Mouse (Mus musculus): ENCODE data around the gene Izumo4. TPM values are rescaled to one million over a fixed set of nuclear protein-coding genes. Genes with fewer than 3 reads are reported as not detected.

Izumo4 gene
- total and polyA plus RNA-seq, 3 experiments: 2.7 to 9.6 (median 5.9) TPM

DNA sequence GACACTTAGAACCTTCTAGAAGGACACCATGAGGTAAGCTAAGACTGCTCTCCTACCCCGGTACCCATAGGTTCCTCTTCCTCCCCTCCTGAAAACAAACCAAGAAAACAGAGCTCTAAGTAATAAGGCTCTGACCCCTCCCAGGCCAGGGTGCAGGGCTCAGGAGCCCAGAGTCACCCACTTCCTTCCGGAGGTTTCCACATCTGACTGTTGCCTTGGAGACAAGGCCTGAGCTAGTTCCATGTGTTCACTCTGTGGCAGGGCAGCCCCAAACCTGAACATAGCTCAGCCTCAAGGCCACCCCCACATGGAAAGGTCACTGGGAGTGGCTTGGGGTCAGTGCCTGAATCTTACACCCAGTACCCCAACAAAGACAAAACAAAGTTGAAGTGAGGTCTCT is 6.8 kb upstream of the Izumo4 start:
- peak; percentile 80 for TF ChIP-seq IRF4 (IDR thresholded peaks at IDR 0.05; ENCODE audit: low read depth, low read length)
- TF ChIP-seq MXI1 (IDR thresholded peaks at IDR 0.05; ENCODE audit: low read depth, low read length): peak; percentile 97
- peak; percentile 76 for TF ChIP-seq EP300 (IDR thresholded peaks at IDR 0.05; ENCODE audit: low read length)
- peak; percentile 74 for TF ChIP-seq SIN3A (IDR thresholded peaks at IDR 0.05; ENCODE audit: low read length)
- no peak for TF ChIP-seq ZC3H11A (IDR thresholded peaks at IDR 0.05; ENCODE audit: low read depth, low read length)
- TF ChIP-seq USF2 (conservative IDR thresholded peaks at IDR 0.05; ENCODE audit: low read depth, low read length): no peak
- peak; percentile 73 for TF ChIP-seq BHLHE40 (IDR thresholded peaks at IDR 0.05; ENCODE audit: low read depth, low read length)
- TF ChIP-seq NELFE (IDR thresholded peaks at IDR 0.05; ENCODE audit: low read depth, low read length): peak; percentile 59; the same call in 1 of the 2 replicates
- TF ChIP-seq ELF1 (IDR thresholded peaks at IDR 0.05; ENCODE audit: low read depth, low read length): peak; percentile 83
- TF ChIP-seq MEF2A (IDR thresholded peaks at IDR 0.05; ENCODE audit: borderline replicate concordance, low read depth, low read length): peak; percentile 70; the same call in 1 of the 2 replicates
- no peak; the same call in 1 of the 2 replicates for TF ChIP-seq JUN (IDR thresholded peaks at IDR 0.05; ENCODE audit: insufficient read depth, low read depth, low read length)
- TF ChIP-seq MAX (IDR thresholded peaks at IDR 0.05; ENCODE audit: low read length): peak; percentile 80
- TF ChIP-seq GABPA (IDR thresholded peaks at IDR 0.05; ENCODE audit: insufficient replicate concordance, low read depth, low read length): no peak
- no peak for TF ChIP-seq SMC3 (IDR thresholded peaks at IDR 0.05; ENCODE audit: low read depth, low read length)
- TF ChIP-seq POLR2A (IDR thresholded peaks at IDR 0.05; ENCODE audit: low read depth, low read length): peak; percentile 55; the same call in 1 of the 2 replicates
- TF ChIP-seq MYC (IDR thresholded peaks at IDR 0.05; ENCODE audit: low read depth, low read length): peak; percentile 76; the same call in 1 of the 2 replicates
- 0 out of 2 replicates have a peak, but pooled peaks have one; percentile 2 for TF ChIP-seq KAT2A (IDR thresholded peaks at IDR 0.05; ENCODE audit: insufficient replicate concordance, low read length)
- peak; percentile 95 for TF ChIP-seq ETS1 (conservative IDR thresholded peaks at IDR 0.05; ENCODE audit: low read depth, low read length)
- peak; percentile 58 for TF ChIP-seq HCFC1 (IDR thresholded peaks at IDR 0.05; ENCODE audit: low read depth, low read length)
- peak; percentile 41; the same call in 1 of the 2 replicates for TF ChIP-seq TBP (conservative IDR thresholded peaks at IDR 0.05; ENCODE audit: low read depth, low read length)
- Histone ChIP-seq H3K4me3 (replicated peaks in 1 of 3; ENCODE audit: low read depth in 2 of 3, low read length in 2 of 3, poor library complexity in 1 of 3) (peak overlapping the region; percentile 21 to 56 (median 21)), H3K4me2 (ENCODE audit: insufficient read depth, low read depth, poor library complexity, severe bottlenecking) (peak overlapping the region; percentile 91), H3K36me3 (replicated peaks in 1 of 2; ENCODE audit: control insufficient read depth in 1 of 2, insufficient read depth in 1 of 2, low read length in 1 of 2) (peaks cover 11 to 38% of the 10 kb centered on the region in 2 experiments), H3K9ac (ENCODE audit: insufficient read depth, low read depth) (peak overlapping the region; percentile 61), H3K79me2 (replicated peaks; ENCODE audit: control insufficient read depth, extremely low read depth, insufficient read depth, poor library complexity, severe bottlenecking) (peaks cover 27% of the 10 kb centered on the region), H3K27ac (ENCODE audit: insufficient read depth, low read depth) (peak overlapping the region; percentile 100), H3K9me3 (replicated peaks; ENCODE audit: low read length) (no peaks in the 10 kb centered on the region), H3K27me3 (replicated peaks) (no peaks in the 10 kb centered on the region), H3K4me1 (ENCODE audit: control insufficient read depth in 1 of 2, insufficient read depth in 2 of 2) (peaks cover 56 to 94% of the 10 kb centered on the region in 2 experiments)
- in situ Hi-C loops (cut with MboI; ENCODE audit: low pct_ligation_motif_present, low pct_unique_long_range_greater_than_20kb, low sequenced_read_pairs): loop anchor here (25.0 kb wide), 1 partner anchor 258 kb away; the partner anchor contains the start of gene Tcf3
- dilution Hi-C loops (cut with MboI; ENCODE audit: extremely low pct_ligation_motif_present, extremely low pct_unique_long_range_greater_than_20kb, low sequenced_read_pairs): no loop called here
- DNase-seq (ENCODE audit: extremely low read depth): peak; percentile 96

Data from CH12.LX (cell line).